Comparison of ENCODE assay signal across 8 mouse cellular contexts in the genomic region with DNA sequence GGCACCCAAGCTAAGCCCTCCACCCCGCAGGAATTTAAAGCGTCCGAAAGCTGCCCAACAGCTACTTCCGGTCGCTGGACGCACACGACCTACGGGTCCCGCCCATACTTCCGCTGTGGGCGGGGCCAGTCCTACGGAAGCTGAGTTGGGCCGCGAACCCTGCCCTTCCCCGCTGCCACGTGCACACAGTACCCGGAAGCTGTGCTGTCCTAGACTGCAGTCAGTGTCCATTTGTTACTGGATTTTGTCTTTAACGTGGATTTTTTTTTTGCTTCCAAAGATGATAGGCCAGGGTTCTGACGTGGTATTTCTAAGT. TPM values are rescaled to one million over a fixed set of nuclear protein-coding genes. Genes with fewer than 3 reads are reported as not detected.
DNase-seq lines count a peak whose midpoint lies in the region; ATAC-seq and TF ChIP-seq lines count a peak whose summit lies in the region.

A gene (minus strand): TSS at position 79 of the 316 bp plus-strand sequence.

- TF ChIP-seq EP300 in MEL (IDR thresholded peaks at IDR 0.05; ENCODE audit: low read depth in 1 of 2, low read length in 2 of 2): no peak; a peak in 1 of 4 replicates

- peak within 1 kb of the TSS; percentile 80 for H3K9ac ChIP-seq in MEL (ENCODE audit: control insufficient read depth, low read depth, low read length, poor library complexity, severe bottlenecking)
- peak within 1 kb of the TSS; percentile 93 for H3K9ac ChIP-seq in lung, embryonic 16.5 days (ENCODE audit: low read length)

- no peak for TF ChIP-seq CTCF in MEL (IDR thresholded peaks at IDR 0.05 in 2 of 3, conservative IDR thresholded peaks at IDR 0.05 in 1 of 3; ENCODE audit: control insufficient read depth in 1 of 3, insufficient read depth in 1 of 3, low read depth in 2 of 3, low read length in 3 of 3, poor library complexity in 1 of 3, severe bottlenecking in 1 of 3)
- no peak for TF ChIP-seq CTCF in cerebellum, adult 2 months (IDR thresholded peaks at IDR 0.05; ENCODE audit: borderline replicate concordance, insufficient read depth, low read depth, low read length)

- peak within 1 kb of the TSS; percentile 69 to 86 for H3K4me3 ChIP-seq in MEL (ENCODE audit: control insufficient read depth in 1 of 2, insufficient read depth in 1 of 2, low read depth in 2 of 2, low read length in 2 of 2)
- H3K4me3 ChIP-seq in cerebellum, adult 2 months (replicated peaks; ENCODE audit: insufficient read depth, low read depth, low read length): peak within 1 kb of the TSS; percentile 84
- H3K4me3 ChIP-seq in lung, embryonic 16.5 days (ENCODE audit: low read length): peak within 1 kb of the TSS; percentile 95

- under 1% methylated on average over 19 of the region's 19 CpGs for WGBS in cerebellum, adult 2 months
- whole genome bisulfite sequencing in lung, embryonic 16.5 days: under 1% methylated on average over 19 of the region's 19 CpGs

- peaks cover 2 to 29% of the 10 kb centered on the region in 2 experiments; a peak in 3 of 4 replicates for H3K36me3 ChIP-seq in MEL (ENCODE audit: control insufficient read depth in 1 of 2, insufficient read depth in 2 of 2, low read length in 2 of 2)
- H3K36me3 ChIP-seq in lung, embryonic 16.5 days (ENCODE audit: control insufficient read depth, insufficient read depth, low read length): peaks cover 17% of the 10 kb centered on the region

- peak within 1 kb of the TSS; percentile 65 for H3K4me2 ChIP-seq in lung, embryonic 16.5 days (ENCODE audit: low read depth, low read length)

- peaks cover 34% of the 10 kb centered on the region for H3K79me2 ChIP-seq in MEL (ENCODE audit: control insufficient read depth, insufficient read depth, low read length, poor library complexity)

- peak; percentile 98 for DNase-seq in MEL (ENCODE audit: low read depth, low spot score)
- DNase-seq in cerebellum, adult 2 months: peak; percentile 92
- peak; percentile 97 for DNase-seq in forelimb bud, embryonic 11.5 days (ENCODE audit: low read depth, low spot score)
- peak; percentile 63 for DNase-seq in layer of hippocampus, adult 9-10 months (ENCODE audit: low spot score)
- DNase-seq in ovary, postnatal 10 days (ENCODE audit: low spot score): peak; percentile 79
- DNase-seq in thymus, postnatal 10 days (ENCODE audit: low spot score in 2 of 2): peak; percentile 81 to 86

- H3K9me3 ChIP-seq in MEL (replicated peaks; ENCODE audit: insufficient read depth, low read length): no peaks in the 10 kb centered on the region
- H3K9me3 ChIP-seq in lung, embryonic 16.5 days (ENCODE audit: control insufficient read depth, low read length): no peaks in the 10 kb centered on the region

- peaks cover 4 to 12% of the 10 kb centered on the region in 2 experiments for H3K4me1 ChIP-seq in MEL (ENCODE audit: control insufficient read depth in 1 of 2, insufficient read depth in 2 of 2, low read length in 2 of 2)
- peaks cover 3% of the 10 kb centered on the region; the same call in 1 of the 2 replicates for H3K4me1 ChIP-seq in cerebellum, adult 2 months (ENCODE audit: control insufficient read depth, insufficient read depth, low read length)
- H3K4me1 ChIP-seq in lung, embryonic 16.5 days (replicated peaks; ENCODE audit: control insufficient read depth, insufficient read depth, low read length): peaks cover 10% of the 10 kb centered on the region

- ATAC-seq in hematopoietic stem cell, adult 5-6 weeks (replicated peaks in 1 of 2; ENCODE audit: insufficient read depth in 1 of 2, low FRiP score in 2 of 2, low TSS enrichment in 1 of 2, low read depth in 1 of 2, poor library complexity in 2 of 2, severe bottlenecking in 2 of 2): peak; percentile 99
- peak; percentile 100 for ATAC-seq in lung, embryonic 16.5 days (ENCODE audit: low read depth)

- no peak for TF ChIP-seq RAD21 in MEL (IDR thresholded peaks at IDR 0.05; ENCODE audit: low read depth, low read length)

- TF ChIP-seq POLR2A in MEL (IDR thresholded peaks at IDR 0.05; ENCODE audit: control insufficient read depth in 1 of 2, insufficient read depth in 1 of 2, low read depth in 1 of 2, low read length in 2 of 2, poor library complexity in 1 of 2): peak; percentile 5 to 88; a peak in 2 of 4 replicates
- peak; percentile 41; the same call in 1 of the 2 replicates for TF ChIP-seq POLR2A in cerebellum, adult 2 months (IDR thresholded peaks at IDR 0.05; ENCODE audit: borderline replicate concordance, insufficient read depth, low read length)

- H3K27ac ChIP-seq in MEL (ENCODE audit: control insufficient read depth, low read depth, low read length): peak within 1 kb of the TSS; percentile 88
- peak within 1 kb of the TSS; percentile 1; the same call in 1 of the 2 replicates for H3K27ac ChIP-seq in cerebellum, adult 2 months (ENCODE audit: insufficient read depth, low read length)
- H3K27ac ChIP-seq in lung, embryonic 16.5 days (ENCODE audit: low read length): peak within 1 kb of the TSS; percentile 97

- no peaks in the 10 kb centered on the region for H3K27me3 ChIP-seq in MEL (ENCODE audit: control insufficient read depth in 1 of 2, insufficient read depth in 2 of 2, low read length in 2 of 2)
- H3K27me3 ChIP-seq in cerebellum, adult 2 months (ENCODE audit: control insufficient read depth, insufficient read depth, low read length): no peaks in the 10 kb centered on the region
- H3K27me3 ChIP-seq in lung, embryonic 16.5 days (ENCODE audit: control insufficient read depth, insufficient read depth, low read depth, low read length): no peaks in the 10 kb centered on the region

TF ChIP-seq in MEL, 35 proteins besides CTCF, POLR2A, EP300 and RAD21:
- TF ChIP-seq MYB (IDR thresholded peaks at IDR 0.05; ENCODE audit: low read depth, low read length) (no peak), GATA1 (IDR thresholded peaks at IDR 0.05; ENCODE audit: low read depth, low read length) (no peak), MYC (IDR thresholded peaks at IDR 0.05; ENCODE audit: low read depth, low read length) (peak; percentile 100), NELFE (IDR thresholded peaks at IDR 0.05; ENCODE audit: low read depth, low read length) (peak; percentile 83), ZMIZ1 (IDR thresholded peaks at IDR 0.05; ENCODE audit: low read depth, low read length) (peak; percentile 41; the same call in 1 of the 2 replicates), MXI1 (IDR thresholded peaks at IDR 0.05; ENCODE audit: low read depth, low read length) (peak; percentile 100), CHD1 (IDR thresholded peaks at IDR 0.05; ENCODE audit: low read depth, low read length) (no peak), SMC3 (IDR thresholded peaks at IDR 0.05; ENCODE audit: low read depth, low read length) (no peak), BHLHE40 (IDR thresholded peaks at IDR 0.05; ENCODE audit: borderline replicate concordance, low read depth, low read length) (peak; percentile 88), ZC3H11A (IDR thresholded peaks at IDR 0.05; ENCODE audit: low read depth, low read length) (no peak), TBP (IDR thresholded peaks at IDR 0.05; ENCODE audit: low read depth, low read length) (peak; percentile 75), TAL1 (IDR thresholded peaks at IDR 0.05; ENCODE audit: low read length) (no peak), TCF12 (IDR thresholded peaks at IDR 0.05; ENCODE audit: low read depth, low read length) (peak; percentile 50; the same call in 1 of the 2 replicates), ETS1 (IDR thresholded peaks at IDR 0.05; ENCODE audit: low read depth, low read length) (peak; percentile 26; the same call in 1 of the 2 replicates), E2F4 (IDR thresholded peaks at IDR 0.05; ENCODE audit: borderline replicate concordance, low read depth, low read length) (no peak), SIN3A (IDR thresholded peaks at IDR 0.05; ENCODE audit: low read length) (peak; percentile 99), MAZ (IDR thresholded peaks at IDR 0.05; ENCODE audit: low read depth, low read length) (peak; percentile 80; the same call in 1 of the 2 replicates), GABPA (IDR thresholded peaks at IDR 0.05; ENCODE audit: low read depth, low read length) (no peak), MAX (IDR thresholded peaks at IDR 0.05; ENCODE audit: low read length) (peak; percentile 99), ZNF384 (IDR thresholded peaks at IDR 0.05; ENCODE audit: low read depth, low read length) (peak; percentile 44; the same call in 1 of the 2 replicates), ELF1 (IDR thresholded peaks at IDR 0.05; ENCODE audit: low read depth, low read length) (peak; percentile 98), USF1 (IDR thresholded peaks at IDR 0.05; ENCODE audit: low read depth, low read length) (peak; percentile 91), HCFC1 (IDR thresholded peaks at IDR 0.05; ENCODE audit: low read depth, low read length) (peak; percentile 95), POLR2AphosphoS2 (IDR thresholded peaks at IDR 0.05; ENCODE audit: low read length) (no peak), USF2 (IDR thresholded peaks at IDR 0.05; ENCODE audit: borderline replicate concordance in 1 of 2, insufficient read depth in 1 of 2, low read depth in 1 of 2, low read length in 2 of 2) (peak in 1 of 2 experiments; percentile 32; a peak in 1 of 4 replicates), KAT2A (conservative IDR thresholded peaks at IDR 0.05; ENCODE audit: low read depth, low read length) (peak; percentile 64; the same call in 1 of the 2 replicates)

RNA-seq across cellular contexts. Expression of the gene that starts here (rescaled TPM):
- 63.0 and 67.7 TPM in 2 replicates for total RNA-seq in MEL (2012; rRNA removed)
- 10 to 100 TPM in 1 of 2 experiments, not detected in 1; 87.1 TPM for polyA plus RNA-seq in MEL (2012; ENCODE audit: insufficient read depth in 1 of 2, insufficient read length in 2 of 2, low read depth in 1 of 2, low replicate concordance in 2 of 2, missing spikeins in 1 of 2)
- polyA plus RNA-seq in cerebellum, adult 2 months (2012; rRNA removed): 18.5 and 20.9 TPM in 2 replicates
- 33.2 and 43.1 TPM in 2 replicates for total RNA-seq in hematopoietic stem cell, adult 5-6 weeks (2017)
- 89.2 and 90.7 TPM in 2 replicates for polyA plus RNA-seq in lung, embryonic 16.5 days (2015; fragmentation: Nextera tagmentation; extraction: Ambion mirVana)

Comparison
In these comparisons a context has a peak if more than half of its experiments do, and no peak if none do; other contexts are left out.
1. Peak in every context shown above with its lines: DNase-seq, ATAC-seq, H3K4me3 ChIP-seq and H3K27ac ChIP-seq.
2. H3K27ac ChIP-seq: peak in every context shown above with its lines; median percentile 97 in lung, embryonic 16.5 days; 88 in MEL; 1 in cerebellum, adult 2 months.